Mouse (Mus musculus) splenic B cell, adult 2 months (primary cell): ENCODE data around the gene Rnf114.
A peak's percentile ranks its signal among the peaks of the same experiment; 100 is the strongest.

ENCODE experiments used
- DNase-seq: peaks from one replicate; pipeline ENCODE4 v3.0.0-alpha.2; 2011; ENCODE audit warnings: low read depth, low spot score
- H3K27me3 ChIP-seq: 2 replicates; pipeline ENCODE4 v1.6.1; 2012; ENCODE audit warnings: mild to moderate bottlenecking, low read length, moderate library complexity, mixed read lengths; ENCODE audit not compliant: control insufficient read depth, poor library complexity, insufficient read depth, severe bottlenecking
- H3K36me3 ChIP-seq: 2 replicates; pipeline ENCODE4 v1.6.1; 2012; ENCODE audit warnings: mild to moderate bottlenecking, low read length, moderate library complexity, mixed read lengths; ENCODE audit not compliant: control insufficient read depth, poor library complexity, insufficient read depth, severe bottlenecking

Gene Rnf114

GRCm38 (mm10) chr2:167536320-167536945 is 44.0 kb downstream of the Rnf114 start:
- Histone ChIP-seq H3K27me3 (no peaks in the 10 kb centered on the region), H3K36me3 (no peaks in the 10 kb centered on the region)
- DNase-seq, result peak; percentile 15

- DNase-seq, result peak; percentile 95
- Histone ChIP-seq H3K36me3 (no peaks in the 10 kb centered on the region), H3K27me3 (no peaks in the 10 kb centered on the region)
Measured at GRCm38 (mm10) chr2:167537476-167538297, 45.2 kb downstream of the Rnf114 start, which contains the start of gene Snai1. Gene Snai1 (plus strand): TSS chr2:167538195.

GRCm38 (mm10) chr2:167538671-167539306 is 46.3 kb downstream of the Rnf114 start:
- no peaks in the 10 kb centered on the region for H3K36me3 ChIP-seq
- DNase-seq, result no peak
- no peaks in the 10 kb centered on the region for H3K27me3 ChIP-seq

DNA sequence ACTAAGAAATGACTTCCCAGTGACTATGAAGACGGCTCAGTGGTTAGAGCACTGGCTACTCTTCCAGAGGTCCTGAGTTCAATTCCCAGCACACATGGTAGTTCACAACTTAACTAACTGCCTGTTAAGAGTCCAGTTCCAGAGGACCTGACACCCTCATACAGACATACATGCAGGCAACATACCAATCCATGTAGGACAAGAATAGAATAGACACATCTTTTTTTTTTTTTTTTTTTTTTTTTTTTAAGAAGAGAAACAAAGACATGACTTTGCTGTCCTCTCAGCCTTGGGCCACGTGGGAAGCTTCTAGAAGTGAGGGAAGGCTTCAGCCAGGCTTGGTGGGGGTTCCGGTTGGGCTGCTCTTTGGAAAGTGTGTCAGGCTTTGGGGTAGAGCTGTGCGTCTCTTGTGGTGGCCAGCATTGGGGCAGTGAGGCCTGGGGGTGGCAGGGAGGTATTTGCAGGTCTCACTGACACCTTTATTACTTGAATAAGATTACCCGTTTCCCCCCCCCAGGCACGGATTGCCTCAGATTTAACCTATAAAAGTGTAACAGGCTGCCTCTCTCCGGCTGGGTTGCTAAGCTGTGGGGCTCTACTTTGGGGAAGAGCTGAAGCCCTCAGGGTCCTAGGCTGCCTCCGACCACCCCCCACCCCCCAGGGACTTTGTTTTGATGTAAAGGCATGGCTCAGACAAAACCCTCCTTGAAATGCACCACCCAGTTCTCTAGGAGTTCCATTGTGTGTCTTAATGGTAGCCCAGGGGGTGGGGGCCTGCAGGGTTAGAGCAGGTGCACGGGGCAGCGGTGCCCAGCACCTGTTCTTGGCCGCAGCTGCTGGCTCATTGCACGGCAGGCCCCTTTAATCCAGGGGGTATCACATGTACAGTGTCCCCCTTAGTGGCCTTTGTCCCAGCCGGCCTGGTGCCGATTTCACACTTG is 47.4 kb downstream of the Rnf114 start:
- no peaks in the 10 kb centered on the region for H3K36me3 ChIP-seq

GRCm38 (mm10) chr2:167540477-167541110 is 48.1 kb downstream of the Rnf114 start:
- H3K36me3 ChIP-seq, result no peaks in the 10 kb centered on the region
- DNase-seq, result no peak
- H3K27me3 ChIP-seq, result no peaks in the 10 kb centered on the region

More for the DNA sequence above, 47.4 kb downstream of the Rnf114 start:
- H3K27me3 ChIP-seq, result no peaks in the 10 kb centered on the region
- DNase-seq, result no peak

DNA sequence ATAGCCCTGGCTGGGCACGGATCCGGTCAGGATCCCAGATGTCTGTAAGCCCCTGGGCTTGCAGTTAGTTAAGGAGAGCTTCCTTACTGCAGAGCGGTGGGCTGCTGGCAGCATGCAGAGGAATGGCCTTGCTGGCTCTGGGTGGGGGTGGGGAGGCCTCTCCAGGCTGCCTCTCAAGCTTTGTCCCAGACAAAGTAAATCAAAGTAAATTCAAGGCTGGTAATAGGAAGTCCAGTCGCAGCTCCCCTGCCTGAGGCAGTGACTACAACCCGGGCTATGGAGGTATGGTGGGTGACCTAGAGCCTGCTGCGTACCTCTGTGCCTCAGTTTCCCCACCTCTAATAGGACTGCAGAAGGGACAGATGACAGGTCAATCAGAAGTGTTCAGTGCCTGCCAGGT is 48.9 kb downstream of the Rnf114 start:
- H3K27me3 ChIP-seq, result no peaks in the 10 kb centered on the region
- H3K36me3 ChIP-seq, result no peaks in the 10 kb centered on the region
- DNase-seq, result no peak

GRCm38 (mm10) chr2:167541761-167542160 is 49.3 kb downstream of the Rnf114 start:
- Histone ChIP-seq H3K36me3 (no peaks in the 10 kb centered on the region), H3K27me3 (no peaks in the 10 kb centered on the region)
- DNase-seq, result no peak

DNA sequence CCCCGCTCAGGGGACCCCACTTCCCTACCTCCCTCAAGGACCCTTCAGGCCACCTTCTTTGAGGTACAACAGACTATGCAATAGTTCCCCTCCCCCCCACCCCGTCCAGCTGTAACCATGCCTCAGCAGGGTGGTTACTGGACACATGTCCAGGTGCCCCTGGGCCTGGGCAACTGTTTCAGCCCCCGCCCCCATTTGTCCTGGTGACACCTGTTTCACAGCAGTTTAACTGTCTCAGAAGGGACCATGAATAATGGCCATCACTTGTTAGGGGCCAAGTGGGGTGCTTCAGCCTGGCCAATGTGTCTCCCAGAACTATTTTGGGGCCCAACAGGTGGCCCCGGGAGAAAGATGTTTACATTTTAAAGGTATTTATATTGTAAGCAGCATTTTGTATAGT is 49.9 kb downstream of the Rnf114 start:
- H3K27me3 ChIP-seq, result no peaks in the 10 kb centered on the region
- no peak for DNase-seq
- no peaks in the 10 kb centered on the region for H3K36me3 ChIP-seq

- Histone ChIP-seq H3K36me3 (no peaks in the 10 kb centered on the region), H3K27me3 (no peaks in the 10 kb centered on the region)
- DNase-seq, result no peak
Measured at GRCm38 (mm10) chr2:167543121-167544003, 50.9 kb downstream of the Rnf114 start.

DNA sequence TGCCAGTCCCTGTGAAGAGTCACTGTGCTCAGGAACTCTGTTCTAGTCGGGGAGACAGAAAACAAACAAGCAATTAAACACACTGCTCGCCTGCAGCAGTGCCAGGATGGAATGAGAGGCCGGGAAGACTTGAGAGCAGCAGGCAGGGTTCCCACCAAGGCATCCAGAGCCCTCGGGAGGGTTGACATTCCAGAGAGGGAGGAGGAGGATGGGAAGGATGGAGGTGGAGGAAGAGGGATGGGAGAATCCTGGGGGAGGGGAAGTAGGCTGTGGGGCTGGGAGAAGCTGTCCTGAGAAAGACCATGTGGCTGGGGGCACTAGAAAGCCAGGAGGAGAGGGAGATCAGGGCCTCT is 51.5 kb downstream of the Rnf114 start:
- no peak for DNase-seq
- no peaks in the 10 kb centered on the region for H3K27me3 ChIP-seq
- no peaks in the 10 kb centered on the region for H3K36me3 ChIP-seq

GRCm38 (mm10) chr2:167544456-167544855 is 52.0 kb downstream of the Rnf114 start:
- Histone ChIP-seq H3K27me3 (no peaks in the 10 kb centered on the region), H3K36me3 (no peaks in the 10 kb centered on the region)
- DNase-seq, result no peak

GRCm38 (mm10) chr2:167546447-167547195 is 54.2 kb downstream of the Rnf114 start:
- Histone ChIP-seq H3K27me3 (no peaks in the 10 kb centered on the region), H3K36me3 (no peaks in the 10 kb centered on the region)
- DNase-seq, result no peak

GRCm38 (mm10) chr2:167547444-167547843 is 55.0 kb downstream of the Rnf114 start:
- H3K27me3 ChIP-seq, result no peaks in the 10 kb centered on the region
- H3K36me3 ChIP-seq, result no peaks in the 10 kb centered on the region
- DNase-seq, result no peak
